In the genomic region with DNA sequence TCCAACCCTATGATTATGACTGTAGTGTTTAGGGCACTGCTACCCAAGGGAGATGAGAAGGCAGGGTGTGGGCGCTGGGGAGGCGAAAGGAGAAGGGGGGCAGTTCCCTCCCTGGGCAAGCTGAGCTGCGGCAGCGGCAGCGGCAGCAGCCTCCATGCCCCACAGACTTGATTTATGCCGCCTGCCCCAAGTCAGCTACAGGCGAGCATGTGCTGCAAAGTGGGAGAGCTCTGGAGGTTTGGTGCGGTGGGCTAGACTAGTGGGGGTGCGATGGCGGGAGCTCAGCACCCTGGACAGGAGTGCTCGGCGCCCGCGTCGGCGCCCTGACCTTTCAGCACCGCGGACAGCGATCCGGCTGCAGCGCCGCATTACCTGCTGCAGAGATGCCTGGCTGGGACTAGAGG, we compare ENCODE assay signal across 9 mouse cellular contexts. TPM values are rescaled to one million over a fixed set of nuclear protein-coding genes. Genes with fewer than 3 reads are reported as not detected.
DNase-seq lines count a peak whose midpoint lies in the region; ATAC-seq and TF ChIP-seq lines count a peak whose summit lies in the region.
"Had no signal": no experiment of that assay in that cellular context is flagged by ENCODE, and none has a peak within 500 bp of the region (broad histone marks: within the 10 kb centered on the region; RNA-seq: fewer than 3 reads in every experiment).

No protein-coding gene starts in this region.

- H3K4me1 ChIP-seq in heart, embryonic 13.5 days, result peaks cover 24% of the 10 kb centered on the region
- H3K4me1 ChIP-seq in kidney, embryonic 15.5 days, result peaks cover 23% of the 10 kb centered on the region
- H3K4me1 ChIP-seq in limb, embryonic 15.5 days, result peaks cover 15% of the 10 kb centered on the region
- H3K4me1 ChIP-seq in midbrain, postnatal 0 days (ENCODE audit: insufficient read depth, low read length), result no peaks in the 10 kb centered on the region

- H3K27me3 ChIP-seq in heart, embryonic 13.5 days (replicated peaks), result no peaks in the 10 kb centered on the region
- peaks cover 25% of the 10 kb centered on the region for H3K27me3 ChIP-seq in kidney, embryonic 15.5 days
- peaks cover 18% of the 10 kb centered on the region for H3K27me3 ChIP-seq in limb, embryonic 15.5 days
- H3K27me3 ChIP-seq in midbrain, postnatal 0 days (ENCODE audit: insufficient read depth, low read length), result no peaks in the 10 kb centered on the region

- H3K9me3 ChIP-seq in heart, embryonic 13.5 days, result no peaks in the 10 kb centered on the region
- H3K9me3 ChIP-seq in kidney, embryonic 15.5 days (replicated peaks), result no peaks in the 10 kb centered on the region
- H3K9me3 ChIP-seq in limb, embryonic 15.5 days, result no peaks in the 10 kb centered on the region
- H3K9me3 ChIP-seq in midbrain, postnatal 0 days (ENCODE audit: low read length), result no peaks in the 10 kb centered on the region

- H3K9ac ChIP-seq in heart, embryonic 13.5 days, result no peak overlapping the region
- no peak overlapping the region for H3K9ac ChIP-seq in kidney, embryonic 15.5 days
- H3K9ac ChIP-seq in limb, embryonic 15.5 days, result no peak overlapping the region
- peak overlapping the region; percentile 78 for H3K9ac ChIP-seq in midbrain, postnatal 0 days (replicated peaks; ENCODE audit: low read length, poor library complexity, severe bottlenecking)

- H3K27ac ChIP-seq in heart, embryonic 13.5 days (replicated peaks), result no peak overlapping the region
- H3K27ac ChIP-seq in kidney, embryonic 15.5 days, result no peak overlapping the region
- H3K27ac ChIP-seq in limb, embryonic 15.5 days, result no peak overlapping the region
- peak overlapping the region; percentile 79 for H3K27ac ChIP-seq in midbrain, postnatal 0 days (ENCODE audit: low read depth, low read length)

- ATAC-seq in heart, embryonic 13.5 days (ENCODE audit: extremely low read depth, insufficient number of reproducible peaks, low FRiP score, low TSS enrichment), result no peak
- ATAC-seq in kidney, embryonic 15.5 days (replicated peaks; ENCODE audit: low FRiP score), result peak; percentile 97
- 0 out of 2 replicates have a peak, but pooled peaks have one; percentile 69 for ATAC-seq in limb, embryonic 15.5 days (ENCODE audit: insufficient number of reproducible peaks, low FRiP score, low TSS enrichment, low read depth)
- ATAC-seq in midbrain, postnatal 0 days (ENCODE audit: low FRiP score), result peak; percentile 61

- H3K4me2 ChIP-seq in heart, embryonic 13.5 days, result peak overlapping the region; percentile 75
- peak overlapping the region; percentile 67 for H3K4me2 ChIP-seq in kidney, embryonic 15.5 days
- peak overlapping the region; percentile 44 for H3K4me2 ChIP-seq in limb, embryonic 15.5 days
- H3K4me2 ChIP-seq in midbrain, postnatal 0 days (ENCODE audit: low read depth, low read length, poor library complexity, severe bottlenecking), result peak overlapping the region; percentile 62

- H3K4me3 ChIP-seq in heart, embryonic 13.5 days, result peak overlapping the region; percentile 51
- H3K4me3 ChIP-seq in kidney, embryonic 15.5 days (replicated peaks), result peak overlapping the region; percentile 40
- H3K4me3 ChIP-seq in limb, embryonic 15.5 days, result no peak overlapping the region
- peak overlapping the region; percentile 79 for H3K4me3 ChIP-seq in midbrain, postnatal 0 days (ENCODE audit: low read depth, low read length)

- WGBS in heart, embryonic 13.5 days, result under 1% methylated on average over 22 of the region's 22 CpGs
- under 1% methylated on average over 22 of the region's 22 CpGs for WGBS in kidney, embryonic 15.5 days
- WGBS in limb, embryonic 15.5 days, result under 1% methylated on average over 22 of the region's 22 CpGs
- WGBS in midbrain, postnatal 0 days, result under 1% methylated on average over 22 of the region's 22 CpGs

- DNase-seq in 3T3-L1 (ENCODE audit: low read depth, low spot score), result peak; percentile 65
- DNase-seq in brain, adult 2 months (ENCODE audit: low read depth, low spot score), result peak; percentile 83
- peak; percentile 10 for DNase-seq in fibroblast of lung, adult 2 months (ENCODE audit: low read depth)
- peak; percentile 69 for DNase-seq in midbrain, postnatal 0 days (ENCODE audit: low spot score)
- peak; percentile 93 for DNase-seq in testis, postnatal 10 days (ENCODE audit: low spot score)

- no peaks in the 10 kb centered on the region for H3K36me3 ChIP-seq in heart, embryonic 13.5 days
- no peaks in the 10 kb centered on the region for H3K36me3 ChIP-seq in kidney, embryonic 15.5 days
- H3K36me3 ChIP-seq in limb, embryonic 15.5 days, result no peaks in the 10 kb centered on the region
- no peaks in the 10 kb centered on the region for H3K36me3 ChIP-seq in midbrain, postnatal 0 days (ENCODE audit: insufficient read depth, low read length)

- TF ChIP-seq CTCF in midbrain, postnatal 0 days (IDR thresholded peaks at IDR 0.05), result no peak

RNA-seq across cellular contexts. Expression of a gene that starts 0.8 kb away (rescaled TPM):
- polyA plus RNA-seq in heart, embryonic 13.5 days (2015; fragmentation: Nextera tagmentation; extraction: Ambion mirVana), result 0.52 and 0.82 TPM in 2 replicates
- polyA plus RNA-seq in kidney, embryonic 15.5 days (2015; fragmentation: Nextera tagmentation; extraction: Ambion mirVana), result 2.1 and 6.7 TPM in 2 replicates
- 0.41 and 0.65 TPM in 2 replicates for polyA plus RNA-seq in limb, embryonic 15.5 days (2015; fragmentation: Nextera tagmentation; extraction: Ambion mirVana)
- 209 and 253 TPM in 2 replicates for total RNA-seq in midbrain, postnatal 0 days (2014; rRNA removed)
- 293 and 327 TPM in 2 replicates for polyA plus RNA-seq in midbrain, postnatal 0 days (2015; fragmentation: Nextera tagmentation; extraction: Ambion mirVana)
- polyA plus RNA-seq: spleen, adult 2 months had no signal

Comparison
In these comparisons a context has a peak if more than half of its experiments do, and no peak if none do; other contexts are left out.
1. DNase-seq: peak in every context shown above with its lines; median percentile 93 in testis, postnatal 10 days; 83 in brain, adult 2 months; 69 in midbrain, postnatal 0 days; 65 in 3T3-L1; 10 in fibroblast of lung, adult 2 months.
2. RNA of a gene that starts 0.8 kb away (polyA plus RNA-seq): 293 to 327 TPM in midbrain, postnatal 0 days; 2.1 to 6.7 TPM in kidney, embryonic 15.5 days, 0.52 to 0.82 TPM in heart, embryonic 13.5 days and 0.41 to 0.65 TPM in limb, embryonic 15.5 days; every median in the first group is over 10 times any median in the second.
3. Peak in every context shown above with its lines, with median percentiles within 50 percentile points of each other: H3K4me2 ChIP-seq.